Mouse (Mus musculus): ENCODE results near the gene Tekt4.

DNA sequence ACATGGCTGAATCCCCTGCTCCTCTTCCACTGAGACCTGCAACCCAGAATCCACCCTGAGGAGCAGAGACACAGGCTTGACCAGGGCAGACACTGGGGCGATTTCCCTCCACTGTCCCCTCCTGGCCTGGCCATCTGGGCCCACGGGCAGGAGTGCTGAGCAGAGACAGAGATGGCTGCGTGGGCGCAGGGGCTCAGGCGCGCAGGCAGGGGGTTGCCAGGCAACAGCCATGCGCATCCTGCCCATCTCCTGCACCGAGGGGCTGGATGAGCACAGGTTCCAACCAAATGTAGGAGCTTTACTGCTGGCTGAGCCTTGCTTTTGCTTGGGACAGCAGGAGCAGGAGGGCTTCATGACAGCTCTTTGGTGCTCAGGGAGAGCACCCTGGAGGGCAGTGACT is 2.1 kb downstream of the Tekt4 start:
- TF ChIP-seq CTCF (conservative IDR thresholded peaks at IDR 0.05; ENCODE audit: low read length), result no peak
- no peak for TF ChIP-seq NANOG (IDR thresholded peaks at IDR 0.05; ENCODE audit: borderline replicate concordance, low read length)
- TF ChIP-seq POU5F1 (IDR thresholded peaks at IDR 0.05; ENCODE audit: borderline replicate concordance, low read length), result no peak
